Mouse (Mus musculus) embryonic facial prominence, embryonic 11.5 days (tissue): ENCODE results near the gene Rgs10. TPM values are rescaled to one million over a fixed set of nuclear protein-coding genes. Genes with fewer than 3 reads are reported as not detected.

Source experiments
- ATAC-seq: fragments of 200-750 bp; cut with Nextera tagmentation; replicated peaks from 2 replicates; pipeline ENCODE4 v1.8.0; 2017; ENCODE audit warnings: low read depth; ENCODE audit not compliant: insufficient number of reproducible peaks, low FRiP score, low TSS enrichment
- DNase-seq: peaks from one replicate; pipeline ENCODE4 v3.0.0-alpha.2; 2015; ENCODE audit warnings: low spot score
- H3K27ac ChIP-seq: fragments of 300-500 bp; sonication (generic); replicated peaks from 2 replicates; pipeline ENCODE4 v1.5.1; 2014; ENCODE audit warnings: mild to moderate bottlenecking, low read depth, low read length, control low read depth
- H3K27me3 ChIP-seq: fragments of 300-500 bp; sonication (generic); 2 replicates; pipeline ENCODE4 v1.6.1; 2014; ENCODE audit warnings: mild to moderate bottlenecking, low read length, moderate library complexity, mixed read lengths; ENCODE audit not compliant: control insufficient read depth, insufficient read depth
- H3K36me3 ChIP-seq: fragments of 300-500 bp; sonication (generic); replicated peaks from 2 replicates; pipeline ENCODE4 v1.6.1; 2014; ENCODE audit warnings: low read depth, mild to moderate bottlenecking, low read length, moderate library complexity, mixed read lengths; ENCODE audit not compliant: control insufficient read depth, insufficient read depth
- H3K4me1 ChIP-seq: fragments of 300-500 bp; sonication (generic); 2 replicates; pipeline ENCODE4 v1.6.1; 2014; ENCODE audit warnings: low read length, mixed read lengths; ENCODE audit not compliant: control insufficient read depth, insufficient read depth
- H3K4me2 ChIP-seq: fragments of 300-500 bp; sonication (generic); 2 replicates; pipeline ENCODE4 v1.6.1; 2014; ENCODE audit warnings: low read depth, mild to moderate bottlenecking, control low read depth, low read length, moderate library complexity
- H3K4me3 ChIP-seq: fragments of 300-500 bp; sonication (generic); 2 replicates; pipeline ENCODE4 v1.5.1; 2014; ENCODE audit warnings: low read depth, low read length, control low read depth
- H3K9ac ChIP-seq: fragments of 300-500 bp; sonication (generic); replicated peaks from 2 replicates; pipeline ENCODE4 v1.6.1; 2014; ENCODE audit warnings: mild to moderate bottlenecking, control low read depth, low read length
- H3K9me3 ChIP-seq: fragments of 300-500 bp; sonication (generic); replicated peaks from 2 replicates; pipeline ENCODE4 v1.6.1; 2016; ENCODE audit warnings: mild to moderate bottlenecking, low read length, inconsistent platforms, mixed read lengths; ENCODE audit not compliant: control insufficient read depth
- WGBS: fragments of 180-500 bp; shearing (Covaris S2); extraction: QIAGEN DNeasy Blood & Tissue Kit; methylation state at CpG from one replicate; pipeline ENCODE4 v1.1.7; 2014; 5-methylcytosine and 5-hydroxymethylcytosine counted together
- polyA plus RNA-seq: library from polyadenylated mRNA; unstranded; fragments of >200 nt; fragmentation: Nextera tagmentation; extraction: Ambion mirVana; gene quantifications from 2 replicates; pipeline ENCODE4 v1.2.1, GENCODE M21; 2014

Rgs10 gene
- polyA plus RNA-seq, 1 experiment from 2014 or later, result 16.7 TPM

DNA sequence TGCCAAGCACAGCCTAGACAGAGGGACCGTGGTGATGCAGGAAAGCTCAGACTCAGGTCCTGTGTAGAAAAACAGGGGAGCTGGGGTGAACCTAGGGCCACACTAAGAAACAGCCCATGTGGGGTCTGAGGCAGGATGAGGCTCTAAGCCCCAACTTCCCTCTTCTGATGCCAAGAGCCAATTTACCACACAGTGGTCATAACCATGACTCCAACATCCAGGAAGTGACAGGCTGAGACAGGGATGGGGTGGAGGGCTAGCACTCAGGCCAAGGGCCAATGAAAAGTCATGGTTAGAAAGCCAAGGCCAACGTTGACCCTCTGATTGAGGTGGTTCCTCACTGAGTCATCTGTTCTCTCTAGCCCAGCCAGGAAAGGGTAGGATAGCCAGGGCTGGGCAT is 37.6 kb downstream of the Rgs10 start:
- ATAC-seq, result no peak
- no peak overlapping the region for H3K9ac ChIP-seq
- no peaks in the 10 kb centered on the region for H3K4me1 ChIP-seq
- no peaks in the 10 kb centered on the region for H3K36me3 ChIP-seq
- no peaks in the 10 kb centered on the region for H3K9me3 ChIP-seq
- H3K27me3 ChIP-seq, result no peaks in the 10 kb centered on the region
- WGBS, result 82% methylated on average over 2 of the region's 2 CpGs
- no peak overlapping the region for H3K4me2 ChIP-seq
- no peak overlapping the region for H3K27ac ChIP-seq
- no peak overlapping the region for H3K4me3 ChIP-seq
- DNase-seq, result no peak

DNA sequence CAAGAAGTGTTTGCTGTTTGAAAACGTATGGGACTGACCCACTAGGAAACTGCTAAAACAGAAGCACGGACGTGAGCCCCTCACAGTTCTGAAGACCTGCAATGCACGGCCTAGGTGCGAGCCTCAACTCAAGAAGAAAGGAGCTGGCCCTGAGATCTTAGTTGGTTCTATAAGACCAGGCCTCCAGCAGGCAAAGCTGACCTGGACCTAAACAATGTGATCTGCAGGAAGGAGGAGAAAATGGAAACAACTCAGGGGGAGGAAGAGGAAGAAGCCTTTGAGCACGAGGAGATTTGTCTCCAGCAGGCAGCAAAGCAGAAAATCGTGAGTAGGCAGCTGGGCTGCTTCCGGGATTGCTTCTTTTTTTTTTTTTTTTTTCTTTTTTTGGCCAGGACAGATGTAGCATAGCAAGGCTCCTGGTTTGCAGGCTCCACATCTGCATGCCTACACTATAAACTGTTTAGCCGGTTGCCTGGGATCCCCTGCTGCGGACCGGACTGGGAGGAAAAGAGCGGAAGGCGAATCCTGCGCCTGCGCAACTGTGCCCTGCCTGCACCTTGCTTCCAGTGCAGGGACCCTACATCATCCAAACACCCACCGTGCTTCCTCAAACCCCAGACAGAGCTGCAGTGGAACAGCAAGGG is 39.3 kb downstream of the Rgs10 start:
- no peak overlapping the region for H3K9ac ChIP-seq
- H3K27ac ChIP-seq, result no peak overlapping the region
- H3K27me3 ChIP-seq, result no peaks in the 10 kb centered on the region
- no peak for DNase-seq
- H3K4me3 ChIP-seq, result no peak overlapping the region
- no peaks in the 10 kb centered on the region for H3K4me1 ChIP-seq
- no peaks in the 10 kb centered on the region for H3K36me3 ChIP-seq
- WGBS, result 59% methylated on average over 16 of the region's 16 CpGs
- H3K9me3 ChIP-seq, result no peaks in the 10 kb centered on the region
- ATAC-seq, result no peak
- H3K4me2 ChIP-seq, result no peak overlapping the region

DNA sequence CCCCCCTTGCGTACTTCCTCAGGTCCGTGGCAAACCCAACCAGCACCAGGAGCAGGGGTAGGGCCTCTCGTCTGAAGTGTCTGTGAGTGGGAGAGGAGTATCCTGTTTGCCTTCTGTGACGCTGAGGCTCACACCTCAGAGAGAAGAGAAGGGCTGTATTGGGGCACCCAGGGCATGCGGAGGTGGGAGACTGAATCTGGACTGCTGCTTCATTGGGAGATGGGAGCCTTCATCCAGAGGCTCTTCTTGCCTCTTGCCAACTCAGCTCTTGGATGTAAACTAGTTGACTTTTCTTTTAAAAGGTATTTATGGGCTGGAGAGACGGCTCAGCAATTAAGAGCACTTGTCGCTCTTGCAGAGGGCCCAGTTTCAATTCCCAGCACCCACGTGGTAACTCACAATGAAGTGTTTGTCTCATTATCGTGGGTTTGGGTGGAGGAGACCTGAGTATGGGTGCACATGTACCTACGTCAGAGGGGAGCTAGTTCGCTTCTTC is 42.3 kb downstream of the Rgs10 start:
- H3K4me2 ChIP-seq, result no peak overlapping the region
- no peak overlapping the region for H3K4me3 ChIP-seq
- no peaks in the 10 kb centered on the region for H3K9me3 ChIP-seq
- no peak overlapping the region for H3K27ac ChIP-seq
- no peaks in the 10 kb centered on the region for H3K4me1 ChIP-seq
- no peaks in the 10 kb centered on the region for H3K27me3 ChIP-seq
- DNase-seq (no peak), ATAC-seq (no peak)
- H3K36me3 ChIP-seq, result no peaks in the 10 kb centered on the region
- H3K9ac ChIP-seq, result no peak overlapping the region
- WGBS, result 86% methylated on average over 11 of the region's 11 CpGs

DNA sequence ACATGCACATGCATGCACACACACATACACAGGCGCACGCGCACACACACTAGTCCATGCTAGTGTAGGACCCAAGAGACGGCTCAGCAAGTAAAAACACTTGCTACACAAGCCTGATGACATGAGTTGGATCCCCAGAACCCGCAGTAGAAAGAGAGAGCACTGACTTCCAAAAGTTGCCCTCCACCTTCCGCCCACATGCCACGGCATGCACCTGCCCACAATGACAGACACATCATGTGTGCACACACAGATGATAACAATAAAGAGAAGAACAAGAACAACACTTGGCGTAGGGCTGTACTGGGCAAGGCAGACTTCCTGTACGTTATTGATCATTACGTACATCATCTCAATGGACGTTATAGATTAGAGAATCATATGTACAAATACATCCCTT is 44.4 kb downstream of the Rgs10 start:
- H3K4me2 ChIP-seq, result no peak overlapping the region
- no peak overlapping the region for H3K4me3 ChIP-seq
- no peaks in the 10 kb centered on the region for H3K36me3 ChIP-seq
- H3K27ac ChIP-seq, result no peak overlapping the region
- H3K9ac ChIP-seq, result no peak overlapping the region
- ATAC-seq, result no peak
- H3K4me1 ChIP-seq, result no peaks in the 10 kb centered on the region
- 89% methylated on average over 11 of the region's 11 CpGs for WGBS
- H3K27me3 ChIP-seq, result no peaks in the 10 kb centered on the region
- no peaks in the 10 kb centered on the region for H3K9me3 ChIP-seq
- no peak for DNase-seq

DNA sequence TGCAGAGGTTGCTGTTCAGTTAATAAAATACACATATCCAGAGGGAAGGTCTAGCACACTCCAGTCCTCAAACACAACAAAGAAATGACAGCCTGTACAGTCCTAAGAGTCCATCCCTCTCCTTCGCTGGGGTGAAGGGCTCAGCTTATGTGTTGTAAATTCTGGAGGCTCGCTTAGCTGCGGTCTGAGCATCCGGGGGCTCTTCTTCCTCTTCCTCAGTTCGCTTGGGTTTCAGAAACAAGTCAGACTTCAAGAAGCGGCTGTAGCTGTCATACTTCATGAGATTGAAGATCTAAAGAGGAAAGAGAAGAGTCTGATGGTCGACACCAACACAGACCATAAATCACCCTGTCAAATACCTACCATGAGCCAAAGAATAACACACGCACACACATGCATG is 44.8 kb downstream of the Rgs10 start:
- WGBS, result 91% methylated on average over 8 of the region's 8 CpGs

DNA sequence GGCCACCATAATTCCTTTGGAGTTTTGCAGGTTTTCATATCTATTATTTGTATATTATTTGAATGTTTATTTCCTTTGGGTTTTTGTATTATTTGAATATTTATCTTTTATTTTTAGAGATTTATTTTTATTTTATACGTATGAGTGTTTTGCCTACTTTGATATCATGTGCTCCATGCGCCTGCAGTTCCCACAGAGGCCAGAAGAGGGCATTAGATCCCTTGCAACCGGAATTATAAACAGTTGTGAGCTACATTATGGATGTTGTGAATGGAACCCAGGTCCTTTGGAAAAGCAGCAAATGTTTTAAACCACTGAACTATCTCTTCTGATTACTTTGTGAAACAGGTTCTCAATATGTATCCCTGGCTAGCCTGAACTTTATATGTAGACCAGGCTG is 46.2 kb downstream of the Rgs10 start:
- Histone ChIP-seq H3K36me3 (no peaks in the 10 kb centered on the region), H3K4me3 (no peak overlapping the region), H3K27ac (no peak overlapping the region), H3K9me3 (no peaks in the 10 kb centered on the region), H3K4me1 (no peaks in the 10 kb centered on the region), H3K9ac (no peak overlapping the region), H3K27me3 (no peaks in the 10 kb centered on the region), H3K4me2 (no peak overlapping the region)
- WGBS, result 41% methylated on average over 3 of the region's 3 CpGs
- ATAC-seq (no peak), DNase-seq (no peak)

More for the DNA sequence above, 44.8 kb downstream of the Rgs10 start:
- no peak for DNase-seq
- no peak for ATAC-seq
- H3K27ac ChIP-seq, result no peak overlapping the region
- H3K4me2 ChIP-seq, result no peak overlapping the region
- no peaks in the 10 kb centered on the region for H3K27me3 ChIP-seq
- no peaks in the 10 kb centered on the region for H3K9me3 ChIP-seq
- H3K4me3 ChIP-seq, result no peak overlapping the region
- H3K9ac ChIP-seq, result no peak overlapping the region
- H3K36me3 ChIP-seq, result no peaks in the 10 kb centered on the region
- H3K4me1 ChIP-seq, result no peaks in the 10 kb centered on the region

DNA sequence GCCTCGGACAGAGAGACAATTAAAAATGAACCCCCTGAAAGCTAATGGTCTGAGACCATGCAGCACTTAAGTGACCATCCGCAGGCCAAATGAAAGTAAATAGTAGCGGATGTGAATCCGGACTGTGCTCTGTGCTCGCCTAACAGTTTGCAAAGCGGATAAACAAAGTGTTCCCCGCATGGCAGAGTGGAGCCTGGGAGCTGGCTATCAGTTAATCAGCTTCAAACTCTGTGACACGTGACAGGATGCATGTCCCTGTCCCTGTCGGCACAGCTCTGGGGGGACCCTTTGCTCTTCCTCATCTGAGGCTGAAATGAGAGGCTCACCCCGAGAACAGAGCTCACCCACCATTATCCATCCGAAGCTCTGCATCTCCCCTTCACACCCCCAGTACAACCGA is 49.2 kb downstream of the Rgs10 start:
- DNase-seq (no peak), ATAC-seq (no peak)
- no peaks in the 10 kb centered on the region; the same call in 1 of the 2 replicates for H3K27me3 ChIP-seq
- H3K4me3 ChIP-seq, result no peak overlapping the region
- no peaks in the 10 kb centered on the region for H3K4me1 ChIP-seq
- no peaks in the 10 kb centered on the region for H3K36me3 ChIP-seq
- H3K9me3 ChIP-seq, result no peaks in the 10 kb centered on the region
- no peak overlapping the region for H3K9ac ChIP-seq
- 82% methylated on average over 12 of the region's 12 CpGs for WGBS
- H3K4me2 ChIP-seq, result no peak overlapping the region
- H3K27ac ChIP-seq, result no peak overlapping the region

DNA sequence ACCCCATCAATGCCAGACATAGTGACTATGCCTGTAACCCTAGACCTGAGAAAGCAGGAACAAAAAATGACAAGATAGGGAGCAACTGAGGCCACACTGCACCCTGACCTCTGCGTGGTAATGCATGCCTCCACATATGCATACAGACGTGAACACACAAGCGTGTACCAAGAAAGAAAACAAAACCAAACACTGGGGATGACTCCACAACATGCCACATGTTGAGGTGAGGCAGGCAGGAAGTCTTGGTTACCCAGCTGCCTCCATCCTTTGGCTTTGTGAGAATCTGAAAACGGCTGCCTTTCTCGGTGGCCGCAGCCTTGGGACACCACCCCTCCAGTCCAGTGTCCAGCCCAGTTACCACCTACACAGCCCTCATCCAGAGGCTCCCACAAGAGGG is 49.7 kb downstream of the Rgs10 start:
- ATAC-seq (no peak), DNase-seq (no peak)
- Histone ChIP-seq H3K4me3 (no peak overlapping the region), H3K4me2 (no peak overlapping the region), H3K27me3 (no peaks in the 10 kb centered on the region; the same call in 1 of the 2 replicates), H3K36me3 (no peaks in the 10 kb centered on the region), H3K9ac (no peak overlapping the region), H3K27ac (no peak overlapping the region), H3K4me1 (no peaks in the 10 kb centered on the region), H3K9me3 (no peaks in the 10 kb centered on the region)
- 95% methylated on average over 6 of the region's 6 CpGs for WGBS
